Mouse (Mus musculus) megakaryocyte progenitor cell, adult 5-6 weeks (primary cell): Measurements from ENCODE around the gene Luc7l2. TPM values are rescaled to one million over a fixed set of nuclear protein-coding genes. Genes with fewer than 3 reads are reported as not detected.

Source experiments
- ATAC-seq: replicated peaks from 2 replicates; pipeline ENCODE4 v1.8.0; 2016; ENCODE audit warnings: mild to moderate bottlenecking, moderate TSS enrichment, inconsistent platforms; ENCODE audit not compliant: poor library complexity
- total RNA-seq, 2 experiments: library from RNA; stranded (forward) in 1 of 2; stranded (reverse) in 1 of 2; fragments of 157-497, 149-512 nt in 1 of 2; fragments of 200-1000 nt in 1 of 2; gene quantifications; 2 replicates each; pipeline versions ENCODE4 v1.2.3 to v1.2.4; 2015 to 2017

Gene Luc7l2
- total RNA-seq, 2 experiments from 2014 or later = 181 to 193 TPM

- no peak for ATAC-seq
These were observed 1.5 kb downstream of the Luc7l2 start for GRCm38 (mm10) chr6:38552636-38553000.

- ATAC-seq = peak; percentile 52; the same call in 1 of the 2 replicates
These were observed 25.0 kb downstream of the Luc7l2 start for GRCm38 (mm10) chr6:38576096-38576495.

GRCm38 (mm10) chr6:38580112-38580857 is 29.2 kb downstream of the Luc7l2 start:
- no peak for ATAC-seq

GRCm38 (mm10) chr6:38581711-38582110 is 30.6 kb downstream of the Luc7l2 start:
- no peak for ATAC-seq

- peak; percentile 26; the same call in 1 of the 2 replicates for ATAC-seq
These were observed 46.3 kb downstream of the Luc7l2 start for GRCm38 (mm10) chr6:38597481-38597880.

GRCm38 (mm10) chr6:38609892-38610291 is 58.8 kb downstream of the Luc7l2 start:
- no peak for ATAC-seq

GRCm38 (mm10) chr6:38622406-38622805 is 71.3 kb downstream of the Luc7l2 start:
- ATAC-seq = no peak

- peak; percentile 97 for ATAC-seq
These were observed 72.3 kb downstream of the Luc7l2 start for GRCm38 (mm10) chr6:38623457-38623856.

- no peak for ATAC-seq
These were observed 73.3 kb downstream of the Luc7l2 start for GRCm38 (mm10) chr6:38624439-38624838.

GRCm38 (mm10) chr6:38626086-38626485 is 75.0 kb downstream of the Luc7l2 start:
- no peak for ATAC-seq

- ATAC-seq = no peak
These were observed 75.9 kb downstream of the Luc7l2 start for GRCm38 (mm10) chr6:38627081-38627480.

- ATAC-seq = no peak
These were observed 76.4 kb downstream of the Luc7l2 start for GRCm38 (mm10) chr6:38627486-38627885.

- ATAC-seq = no peak
These were observed 78.4 kb downstream of the Luc7l2 start for GRCm38 (mm10) chr6:38629556-38629955.

GRCm38 (mm10) chr6:38632826-38633225 is 81.7 kb downstream of the Luc7l2 start:
- no peak for ATAC-seq

- no peak for ATAC-seq
These were observed 83.3 kb downstream of the Luc7l2 start for GRCm38 (mm10) chr6:38634461-38634860.

- no peak for ATAC-seq
These were observed 85.1 kb downstream of the Luc7l2 start for GRCm38 (mm10) chr6:38635941-38636851.

GRCm38 (mm10) chr6:38636852-38637618 is 85.9 kb downstream of the Luc7l2 start, which contains the start of gene Klrg2:
Klrg2 (minus strand) TSS chr6:38637242.
- ATAC-seq = peak; percentile 43

- no peak for ATAC-seq
These were observed 89.3 kb downstream of the Luc7l2 start for GRCm38 (mm10) chr6:38640401-38640800.

GRCm38 (mm10) chr6:38641228-38641627 is 90.1 kb downstream of the Luc7l2 start:
- ATAC-seq = peak; percentile 59

GRCm38 (mm10) chr6:38641645-38642044 is 90.5 kb downstream of the Luc7l2 start:
- peak; percentile 68 for ATAC-seq

GRCm38 (mm10) chr6:38642593-38642992 is 91.5 kb downstream of the Luc7l2 start:
- ATAC-seq = no peak
